ENCODE assay signal across 8 mouse cellular contexts in the genomic region with DNA sequence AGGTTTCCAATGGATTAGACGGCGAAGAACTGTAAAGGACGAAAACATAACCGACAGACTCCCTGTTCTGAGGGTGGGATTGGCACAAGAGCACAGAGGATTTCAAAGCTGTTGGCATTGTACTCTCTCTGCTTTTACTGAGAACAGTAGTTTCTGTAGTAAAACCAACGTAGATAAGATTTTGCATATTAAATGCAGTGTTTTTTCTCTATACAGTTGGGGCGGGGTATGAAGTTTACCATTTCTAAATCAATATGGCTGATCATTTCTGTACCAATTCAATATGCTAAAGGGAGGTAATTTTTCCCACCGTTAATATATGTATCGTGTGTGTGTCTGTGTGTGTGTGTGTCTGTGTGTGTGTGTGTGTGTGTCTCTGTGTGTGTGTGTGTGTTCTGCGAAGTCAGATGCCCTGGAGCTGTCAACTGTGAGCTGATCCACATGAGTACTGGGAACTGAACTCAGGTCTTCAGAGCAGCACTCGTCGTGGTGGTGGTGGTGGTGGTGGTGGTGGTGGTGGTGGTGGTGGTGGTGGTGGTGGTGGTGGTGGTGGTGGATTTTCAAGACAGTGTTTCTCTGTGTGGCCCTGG. TPM values are rescaled to one million over a fixed set of nuclear protein-coding genes. Genes with fewer than 3 reads are reported as not detected.
A peak's percentile ranks its signal among the peaks of the same experiment; 100 is the strongest.
DNase-seq lines count a peak whose midpoint lies in the region; ATAC-seq and TF ChIP-seq lines count a peak whose summit lies in the region.

No protein-coding gene starts in this region.

- H3K4me1 ChIP-seq in kidney, postnatal 0 days (replicated peaks; ENCODE audit: insufficient read depth, low read length): no peaks in the 10 kb centered on the region
- no peaks in the 10 kb centered on the region for H3K4me1 ChIP-seq in embryonic facial prominence, embryonic 11.5 days (ENCODE audit: control insufficient read depth, insufficient read depth, low read length)
- H3K4me1 ChIP-seq in intestine, embryonic 16.5 days (ENCODE audit: control insufficient read depth, insufficient read depth, low read length): no peaks in the 10 kb centered on the region

- no peaks in the 10 kb centered on the region for H3K9me3 ChIP-seq in kidney, postnatal 0 days (replicated peaks; ENCODE audit: low read length)
- H3K9me3 ChIP-seq in embryonic facial prominence, embryonic 11.5 days (replicated peaks; ENCODE audit: control insufficient read depth, low read length): no peaks in the 10 kb centered on the region
- no peaks in the 10 kb centered on the region for H3K9me3 ChIP-seq in intestine, embryonic 16.5 days (ENCODE audit: control insufficient read depth, low read length)

- peak overlapping the region; percentile 55 for H3K4me2 ChIP-seq in kidney, postnatal 0 days (ENCODE audit: low read length)
- H3K4me2 ChIP-seq in embryonic facial prominence, embryonic 11.5 days (ENCODE audit: low read depth, low read length): peak overlapping the region; percentile 44
- peak overlapping the region; percentile 73 for H3K4me2 ChIP-seq in intestine, embryonic 16.5 days (ENCODE audit: low read depth, low read length)
- peak overlapping the region; percentile 98 for H3K4me2 ChIP-seq in myocyte (ENCODE audit: low read depth)

- peak overlapping the region; percentile 47; the same call in 1 of the 2 replicates for H3K9ac ChIP-seq in kidney, postnatal 0 days (ENCODE audit: low read depth, low read length)
- peak overlapping the region; percentile 48; the same call in 1 of the 2 replicates for H3K9ac ChIP-seq in embryonic facial prominence, embryonic 11.5 days (replicated peaks; ENCODE audit: low read length)
- peak overlapping the region; percentile 71 for H3K9ac ChIP-seq in intestine, embryonic 16.5 days (ENCODE audit: low read depth, low read length)

- H3K27me3 ChIP-seq in kidney, postnatal 0 days (ENCODE audit: insufficient read depth, low read length): no peaks in the 10 kb centered on the region
- H3K27me3 ChIP-seq in embryonic facial prominence, embryonic 11.5 days (ENCODE audit: control insufficient read depth, insufficient read depth, low read length): no peaks in the 10 kb centered on the region
- H3K27me3 ChIP-seq in intestine, embryonic 16.5 days (replicated peaks; ENCODE audit: control insufficient read depth, insufficient read depth, low read length): no peaks in the 10 kb centered on the region
- H3K27me3 ChIP-seq in myocyte (ENCODE audit: control insufficient read depth, insufficient read depth, insufficient read length): no peaks in the 10 kb centered on the region

- ATAC-seq in kidney, postnatal 0 days (replicated peaks; ENCODE audit: low FRiP score, low read depth): no peak
- ATAC-seq in embryonic facial prominence, embryonic 11.5 days (replicated peaks; ENCODE audit: insufficient number of reproducible peaks, low FRiP score, low TSS enrichment, low read depth): no peak
- no peak for ATAC-seq in intestine, embryonic 16.5 days

- H3K79me2 ChIP-seq in myocyte (ENCODE audit: control insufficient read depth, insufficient read depth): no peaks in the 10 kb centered on the region

- no peak for TF ChIP-seq POLR2A in myocyte (IDR thresholded peaks at IDR 0.05; ENCODE audit: insufficient read length, low read depth)

- H3K36me3 ChIP-seq in kidney, postnatal 0 days (ENCODE audit: insufficient read depth, low read length): no peaks in the 10 kb centered on the region
- H3K36me3 ChIP-seq in embryonic facial prominence, embryonic 11.5 days (replicated peaks; ENCODE audit: control insufficient read depth, insufficient read depth, low read depth, low read length): no peaks in the 10 kb centered on the region
- H3K36me3 ChIP-seq in intestine, embryonic 16.5 days (ENCODE audit: control insufficient read depth, insufficient read depth, low read length): no peaks in the 10 kb centered on the region
- no peaks in the 10 kb centered on the region for H3K36me3 ChIP-seq in myocyte (ENCODE audit: control insufficient read depth, insufficient read depth)

- whole genome bisulfite sequencing in kidney, postnatal 0 days: 23% methylated on average over 10 of the region's 11 CpGs
- WGBS in embryonic facial prominence, embryonic 11.5 days: 20% methylated on average over 9 of the region's 11 CpGs
- WGBS in intestine, embryonic 16.5 days: 29% methylated on average over 11 of the region's 11 CpGs

- H3K4me3 ChIP-seq in kidney, postnatal 0 days (replicated peaks; ENCODE audit: low read depth, low read length): peak overlapping the region; percentile 29; the same call in 1 of the 2 replicates
- H3K4me3 ChIP-seq in embryonic facial prominence, embryonic 11.5 days (ENCODE audit: low read depth, low read length): peak overlapping the region; percentile 27; the same call in 1 of the 2 replicates
- H3K4me3 ChIP-seq in intestine, embryonic 16.5 days (ENCODE audit: low read length): peak overlapping the region; percentile 53
- H3K4me3 ChIP-seq in myocyte: peak overlapping the region; percentile 15

- no peak for TF ChIP-seq CTCF in kidney, postnatal 0 days (IDR thresholded peaks at IDR 0.05; ENCODE audit: low read depth)

- no peak for DNase-seq in kidney, postnatal 0 days (ENCODE audit: low spot score)
- no peak for DNase-seq in kidney, postnatal 25 days
- DNase-seq in embryonic facial prominence, embryonic 11.5 days (ENCODE audit: low spot score): no peak
- DNase-seq in embryo, embryonic 9.5 days (ENCODE audit: extremely low spot score): no peak
- no peak for DNase-seq in urinary bladder, postnatal 4 days (ENCODE audit: low spot score in 2 of 2)
- no peak for DNase-seq in kidney, adult 18-20 months

- no peak overlapping the region for H3ac ChIP-seq in myocyte (ENCODE audit: control insufficient read depth, insufficient read length)

- peak overlapping the region; percentile 74 for H3K27ac ChIP-seq in kidney, postnatal 0 days
- H3K27ac ChIP-seq in embryonic facial prominence, embryonic 11.5 days (replicated peaks; ENCODE audit: low read depth, low read length): peak overlapping the region; percentile 52; the same call in 1 of the 2 replicates
- peak overlapping the region; percentile 82 for H3K27ac ChIP-seq in intestine, embryonic 16.5 days (ENCODE audit: low read length)

TF ChIP-seq in myocyte, 11 proteins besides CTCF, POLR2A, EP300 and RAD21:
- TF ChIP-seq TCF3 (IDR thresholded peaks at IDR 0.05; ENCODE audit: insufficient read length, low read depth) (no peak), SRF (IDR thresholded peaks at IDR 0.05; ENCODE audit: control insufficient read depth, insufficient read length, low read depth) (no peak), E2F4 (IDR thresholded peaks at IDR 0.05; ENCODE audit: insufficient read depth) (no peak), MYOG (IDR thresholded peaks at IDR 0.05; ENCODE audit: control insufficient read depth in 1 of 3, insufficient read depth in 1 of 3, insufficient read length in 2 of 3, low read depth in 2 of 3) (no peak), MAX (IDR thresholded peaks at IDR 0.05; ENCODE audit: low read depth) (no peak), CEBPB (IDR thresholded peaks at IDR 0.05; ENCODE audit: insufficient read depth, poor library complexity, severe bottlenecking) (no peak), MYOD1 (IDR thresholded peaks at IDR 0.05; ENCODE audit: control insufficient read depth in 1 of 3, insufficient read length in 2 of 3, low read depth in 2 of 3) (no peak), REST (IDR thresholded peaks at IDR 0.05; ENCODE audit: insufficient read depth, insufficient read length) (no peak), USF1 (IDR thresholded peaks at IDR 0.05; ENCODE audit: low read depth) (no peak), TCF12 (IDR thresholded peaks at IDR 0.05; ENCODE audit: insufficient read depth, poor library complexity, severe bottlenecking) (no peak), POLR2AphosphoS2 (IDR thresholded peaks at IDR 0.05; ENCODE audit: insufficient read length, low read depth) (no peak)

RNA-seq across cellular contexts. Expression of a gene that starts 7.1 kb away (rescaled TPM):
- 8.4 and 8.6 TPM in 2 replicates for polyA plus RNA-seq in kidney, postnatal 0 days (2015; fragmentation: Nextera tagmentation; extraction: Ambion mirVana)
- polyA plus RNA-seq in embryonic facial prominence, embryonic 11.5 days (2014; fragmentation: Nextera tagmentation; extraction: Ambion mirVana): 4.9 and 5.7 TPM in 2 replicates
- polyA plus RNA-seq in intestine, embryonic 16.5 days (2015; fragmentation: Nextera tagmentation; extraction: Ambion mirVana): 10.8 and 11.0 TPM in 2 replicates
- 2.2 TPM for polyA plus RNA-seq in myocyte (2012; fragmentation: generic; extraction: Trizol)

Comparison
In these comparisons a context has a peak if more than half of its experiments do, and no peak if none do; other contexts are left out.
1. H3K4me2 ChIP-seq: peak in every context shown above with its lines; median percentile 98 in myocyte; 73 in intestine, embryonic 16.5 days; 55 in kidney, postnatal 0 days; 44 in embryonic facial prominence, embryonic 11.5 days.